Mouse (Mus musculus) intestine, postnatal 0 days (tissue): Measurements from ENCODE around the gene Muc4. TPM values are rescaled to one million over a fixed set of nuclear protein-coding genes. Genes with fewer than 3 reads are reported as not detected.

ENCODE experiments used
- ATAC-seq: fragments of 200-750 bp; cut with Nextera tagmentation; 2 replicates; pipeline ENCODE4 v1.8.0; 2017; ENCODE audit warnings: mild to moderate bottlenecking, moderate TSS enrichment, moderate library complexity
- H3K27ac ChIP-seq: fragments of 300-500 bp; sonication (generic); 2 replicates; pipeline ENCODE4 v1.5.1; 2014; ENCODE audit warnings: mild to moderate bottlenecking, low read depth, low read length, moderate library complexity
- H3K27me3 ChIP-seq: fragments of 300-500 bp; sonication (generic); replicated peaks from 2 replicates; pipeline ENCODE4 v1.6.1; 2014; ENCODE audit warnings: low read length, mixed read lengths; ENCODE audit not compliant: control insufficient read depth, insufficient read depth
- H3K36me3 ChIP-seq: fragments of 300-500 bp; sonication (generic); 2 replicates; pipeline ENCODE4 v1.6.1; 2014; ENCODE audit warnings: mild to moderate bottlenecking, moderate library complexity; ENCODE audit not compliant: control insufficient read depth, insufficient read depth
- H3K4me1 ChIP-seq: fragments of 300-500 bp; sonication (generic); replicated peaks from 2 replicates; pipeline ENCODE4 v1.6.1; 2014; ENCODE audit warnings: antibody characterized with exemption, low read length, mixed read lengths; ENCODE audit not compliant: control insufficient read depth, insufficient read depth
- H3K4me2 ChIP-seq: fragments of 300-500 bp; sonication (generic); replicated peaks from 2 replicates; pipeline ENCODE4 v1.6.1; 2014; ENCODE audit warnings: low read depth, mild to moderate bottlenecking, moderate library complexity
- H3K4me3 ChIP-seq: fragments of 300-500 bp; sonication (generic); 2 replicates; pipeline ENCODE4 v1.5.1; 2014; ENCODE audit warnings: low read depth, low read length
- H3K9ac ChIP-seq: fragments of 300-500 bp; sonication (generic); 2 replicates; pipeline ENCODE4 v1.6.1; 2014; ENCODE audit warnings: mild to moderate bottlenecking, low read depth, low read length
- H3K9me3 ChIP-seq: fragments of 300-500 bp; sonication (generic); 2 replicates; pipeline ENCODE4 v1.6.1; 2016; ENCODE audit warnings: mixed run types; ENCODE audit not compliant: control insufficient read depth
- CTCF ChIP-seq: sonication (generic); IDR thresholded peaks from 2 replicates; pipeline ENCODE4 v1.5.1; 2016; ENCODE audit warnings: low read depth, mild to moderate bottlenecking, control low read depth, antibody characterized with exemption, moderate library complexity
- WGBS: fragments of 180-500 bp; shearing (Covaris S2); extraction: QIAGEN DNeasy Blood & Tissue Kit; methylation state at CpG from one replicate; pipeline ENCODE4 v1.1.7; 2014; 5-methylcytosine and 5-hydroxymethylcytosine counted together
- polyA plus RNA-seq: library from polyadenylated mRNA; unstranded; fragments of >200 nt; fragmentation: Nextera tagmentation; extraction: Ambion mirVana; gene quantifications from 2 replicates; pipeline ENCODE4 v1.2.1, GENCODE M21; 2015

Muc4 gene
- polyA plus RNA-seq, 1 experiment from 2014 or later = 0.95 TPM

DNA sequence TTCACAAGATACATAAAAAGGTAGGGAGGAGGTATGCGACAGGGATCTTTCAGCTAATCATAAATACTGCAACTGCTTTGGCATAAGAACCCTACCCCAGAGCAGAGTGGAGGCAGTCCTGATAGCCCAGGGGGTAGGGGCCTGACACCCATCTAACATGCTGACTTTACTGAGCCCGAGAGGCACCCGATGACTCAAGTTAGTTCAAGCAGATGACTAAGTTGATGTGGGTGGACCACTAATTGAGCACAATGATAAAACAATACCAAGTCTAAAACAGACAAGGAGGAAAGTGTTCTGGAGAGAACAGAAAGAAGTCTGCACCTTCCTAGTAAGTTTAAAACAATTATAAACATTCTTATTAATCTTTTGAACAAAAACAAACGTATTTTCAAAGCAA is 95.8 kb downstream of the Muc4 start:
- H3K4me2 ChIP-seq = no peak overlapping the region
- H3K27me3 ChIP-seq = no peaks in the 10 kb centered on the region
- no peaks in the 10 kb centered on the region for H3K9me3 ChIP-seq
- H3K36me3 ChIP-seq = peaks cover 62% of the 10 kb centered on the region
- H3K9ac ChIP-seq = no peak overlapping the region
- H3K4me3 ChIP-seq = no peak overlapping the region
- ATAC-seq = no peak
- 85% methylated on average over 4 of the region's 4 CpGs for WGBS
- no peak for TF ChIP-seq CTCF
- H3K27ac ChIP-seq = no peak overlapping the region
- no peaks in the 10 kb centered on the region for H3K4me1 ChIP-seq

Other genes starting within 250 kb of the Muc4 start
- gene Slc51a, start 248.0 kb upstream of the Muc4 start, polyA plus RNA-seq = 292 and 346 TPM in 2 replicates
- 3.8 and 4.7 TPM in 2 replicates for gene Zdhhc19, start 239.6 kb upstream of the Muc4 start, polyA plus RNA-seq
- gene Tfrc, start 127.0 kb upstream of the Muc4 start, polyA plus RNA-seq = 23.1 and 23.7 TPM in 2 replicates
- gene Tnk2, start 92.0 kb upstream of the Muc4 start, polyA plus RNA-seq = 8.0 and 9.6 TPM in 2 replicates
- not detected in 2 replicates for gene Muc20, start 61.5 kb downstream of the Muc4 start, polyA plus RNA-seq
- 2.3 and 3.2 TPM in 2 replicates for gene Smbd1, start 74.6 kb downstream of the Muc4 start, polyA plus RNA-seq
- 52.7 and 52.8 TPM in 2 replicates for gene Fyttd1, start 141.6 kb downstream of the Muc4 start, polyA plus RNA-seq
- 8.3 and 8.6 TPM in 2 replicates for gene Rubcn, start 141.9 kb downstream of the Muc4 start, polyA plus RNA-seq
- 7.8 and 8.4 TPM in 2 replicates for gene Lrch3, start 178.2 kb downstream of the Muc4 start, polyA plus RNA-seq